Mouse (Mus musculus) regulatory T cell (primary cell): Measurements from ENCODE around the gene Obox5.

Experiments used
- in situ Hi-C: fragments of 300-600 bp; cut with MboI, MseI; formaldehyde crosslinking; loops from one replicate; pipeline ENCODE4 v1.15.1; 2025; ENCODE audit warnings: high pct_unique_total_duplicates

Gene Obox5

DNA sequence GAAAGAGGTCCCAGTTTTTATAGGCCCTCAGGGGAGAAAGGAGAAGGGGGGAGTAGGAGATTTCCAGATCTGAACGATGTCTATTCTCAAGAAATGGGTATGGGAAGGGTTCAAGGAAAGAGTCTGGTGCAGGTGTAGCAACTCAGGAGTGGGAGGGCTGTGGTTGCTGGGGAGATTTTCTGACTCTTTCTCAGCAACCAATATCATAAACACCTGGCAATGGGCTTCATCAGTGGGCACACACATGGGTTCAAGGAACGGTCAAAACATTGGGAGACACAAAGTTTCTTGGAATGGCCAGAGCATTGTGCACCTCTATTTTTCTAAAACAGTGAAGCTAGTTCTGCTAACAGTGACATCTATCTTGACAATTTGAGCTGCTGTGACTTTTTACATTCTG is at the start of gene Obox5:
Obox5 (plus strand) TSS at position 301 of the 400 bp plus-strand sequence.
- in situ Hi-C loops: loop anchor here (5.0 kb wide), 1 partner anchor 213 kb away; no protein-coding TSS in a partner anchor

DNA sequence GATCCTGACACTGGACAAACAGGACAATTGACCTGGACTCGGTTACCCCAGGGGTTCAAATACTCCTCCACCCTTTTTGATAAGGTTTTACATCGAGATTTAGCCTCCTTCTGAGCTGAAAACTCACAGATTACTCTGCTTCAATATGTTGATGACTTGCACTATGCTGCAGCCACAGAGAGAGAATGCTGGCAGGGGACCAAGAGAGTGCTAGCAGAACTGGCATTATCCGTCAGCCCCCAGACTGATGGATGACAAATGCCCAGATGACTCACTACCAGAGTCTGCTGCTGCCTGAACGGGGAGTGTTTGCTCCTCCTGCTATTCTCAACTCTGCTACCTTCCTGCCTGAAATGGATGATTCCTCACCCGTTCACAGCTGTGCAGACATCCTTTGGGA is 635 bp upstream of the Obox5 start:
- in situ Hi-C loops: loop anchor here (5.0 kb wide), 1 partner anchor 212 kb away; no protein-coding TSS in a partner anchor
